Mouse (Mus musculus) embryonic facial prominence, embryonic 14.5 days (tissue): Measurements from ENCODE around the gene Anxa5. TPM values are rescaled to one million over a fixed set of nuclear protein-coding genes. Genes with fewer than 3 reads are reported as not detected.
A peak's percentile ranks its signal among the peaks of the same experiment; 100 is the strongest.

Source experiments
- ATAC-seq: fragments of 200-750 bp; cut with Nextera tagmentation; 2 replicates; pipeline ENCODE4 v1.8.0; 2017; ENCODE audit warnings: low read depth, moderate number of reproducible peaks, moderate TSS enrichment
- DNase-seq: peaks from one replicate; pipeline ENCODE4 v3.0.0-alpha.2; 2015; ENCODE audit warnings: low spot score
- H3K27ac ChIP-seq: fragments of 300-500 bp; sonication (generic); replicated peaks from 2 replicates; pipeline ENCODE4 v1.5.1; 2014; ENCODE audit warnings: low read depth, mild to moderate bottlenecking, low read length, moderate library complexity
- H3K27me3 ChIP-seq: fragments of 300-500 bp; sonication (generic); replicated peaks from 2 replicates; pipeline ENCODE4 v1.6.1; 2014; ENCODE audit warnings: low read length; ENCODE audit not compliant: control insufficient read depth, insufficient read depth
- H3K36me3 ChIP-seq: fragments of 300-500 bp; sonication (generic); 2 replicates; pipeline ENCODE4 v1.6.1; 2014; ENCODE audit warnings: low read length, mixed read lengths; ENCODE audit not compliant: control insufficient read depth, insufficient read depth
- H3K4me1 ChIP-seq: fragments of 300-500 bp; sonication (generic); 2 replicates; pipeline ENCODE4 v1.6.1; 2014; ENCODE audit warnings: antibody characterized with exemption, low read length; ENCODE audit not compliant: control insufficient read depth, insufficient read depth
- H3K4me2 ChIP-seq: fragments of 300-500 bp; sonication (generic); 2 replicates; pipeline ENCODE4 v1.6.1; 2014; ENCODE audit warnings: low read depth, mild to moderate bottlenecking, low read length, moderate library complexity, mixed read lengths
- H3K4me3 ChIP-seq: fragments of 300-500 bp; sonication (generic); 2 replicates; pipeline ENCODE4 v1.5.1; 2014; ENCODE audit warnings: low read depth, mild to moderate bottlenecking, low read length
- H3K9ac ChIP-seq: fragments of 300-500 bp; sonication (generic); 2 replicates; pipeline ENCODE4 v1.6.1; 2014; ENCODE audit warnings: low read depth, mild to moderate bottlenecking, low read length, moderate library complexity, mixed read lengths
- H3K9me3 ChIP-seq: fragments of 300-500 bp; sonication (generic); 2 replicates; pipeline ENCODE4 v1.6.1; 2016; ENCODE audit warnings: low read length; ENCODE audit not compliant: control insufficient read depth
- WGBS: fragments of 180-500 bp; shearing (Covaris S2); extraction: QIAGEN DNeasy Blood & Tissue Kit; methylation state at CpG from one replicate; pipeline ENCODE4 v1.1.7; 2014; 5-methylcytosine and 5-hydroxymethylcytosine counted together
- polyA plus RNA-seq: library from polyadenylated mRNA; unstranded; fragments of >200 nt; fragmentation: Nextera tagmentation; extraction: Ambion mirVana; gene quantifications from 2 replicates; pipeline ENCODE4 v1.2.1, GENCODE M21; 2014

Gene Anxa5
- polyA plus RNA-seq, 1 experiment from 2014 or later: 458 TPM

GRCm38 (mm10) chr3:36481776-36482193, 6.1 kb upstream of the Anxa5 start:
- Histone ChIP-seq H3K9me3 (no peaks in the 10 kb centered on the region), H3K4me3 (no peak overlapping the region), H3K36me3 (no peaks in the 10 kb centered on the region), H3K4me1 (peaks cover 32% of the 10 kb centered on the region), H3K9ac (peak overlapping the region; percentile 26; the same call in 1 of the 2 replicates), H3K27me3 (no peaks in the 10 kb centered on the region), H3K4me2 (peak overlapping the region; percentile 41), H3K27ac (peak overlapping the region; percentile 85)
- DNase-seq (peak; percentile 85), ATAC-seq (peak; percentile 65)
- WGBS: 6% methylated on average over 11 of the region's 11 CpGs

GRCm38 (mm10) chr3:36480486-36480885, 4.8 kb upstream of the Anxa5 start:
- WGBS: 82% methylated on average over 2 of the region's 2 CpGs
- Histone ChIP-seq H3K4me3 (no peak overlapping the region), H3K4me1 (peaks cover 40% of the 10 kb centered on the region), H3K4me2 (no peak overlapping the region), H3K27ac (no peak overlapping the region), H3K9ac (no peak overlapping the region), H3K36me3 (no peaks in the 10 kb centered on the region), H3K27me3 (no peaks in the 10 kb centered on the region), H3K9me3 (no peaks in the 10 kb centered on the region)
- DNase-seq: no peak
- ATAC-seq: no peak

- ATAC-seq (no peak; the same call in 1 of the 2 replicates), DNase-seq (no peak)
- H3K9me3 ChIP-seq: no peaks in the 10 kb centered on the region
- WGBS: 83% methylated on average over 8 of the region's 8 CpGs
- H3K4me3 ChIP-seq: no peak overlapping the region
- no peak overlapping the region for H3K9ac ChIP-seq
- no peak overlapping the region for H3K4me2 ChIP-seq
- H3K36me3 ChIP-seq: no peaks in the 10 kb centered on the region
- H3K27ac ChIP-seq: no peak overlapping the region
- H3K4me1 ChIP-seq: peaks cover 42% of the 10 kb centered on the region
- H3K27me3 ChIP-seq: no peaks in the 10 kb centered on the region
Observed at GRCm38 (mm10) chr3:36478776-36479175, 3.1 kb upstream of the Anxa5 start.

GRCm38 (mm10) chr3:36476261-36477155, 814 bp upstream of the Anxa5 start:
- Histone ChIP-seq H3K27me3 (no peaks in the 10 kb centered on the region), H3K9me3 (no peaks in the 10 kb centered on the region), H3K4me3 (peak overlapping the region; percentile 86), H3K4me1 (peaks cover 24% of the 10 kb centered on the region), H3K36me3 (no peaks in the 10 kb centered on the region), H3K4me2 (peak overlapping the region; percentile 80), H3K27ac (peak overlapping the region; percentile 95), H3K9ac (peak overlapping the region; percentile 90)
- DNase-seq (no peak), ATAC-seq (no peak)
- 27% methylated on average over 20 of the region's 20 CpGs for WGBS

- no peaks in the 10 kb centered on the region for H3K36me3 ChIP-seq
Observed at GRCm38 (mm10) chr3:36474938-36475483, 683 bp downstream of the Anxa5 start.

GRCm38 (mm10) chr3:36474421-36474820, 1.3 kb downstream of the Anxa5 start:
- peak overlapping the region; percentile 80 for H3K4me2 ChIP-seq
- H3K9me3 ChIP-seq: no peaks in the 10 kb centered on the region
- H3K27me3 ChIP-seq: no peaks in the 10 kb centered on the region
- peak overlapping the region; percentile 90 for H3K9ac ChIP-seq
- 74% methylated on average over 5 of the region's 5 CpGs for WGBS
- peak overlapping the region; percentile 95 for H3K27ac ChIP-seq
- H3K4me1 ChIP-seq: peaks cover 27% of the 10 kb centered on the region
- ATAC-seq: no peak
- H3K4me3 ChIP-seq: peak overlapping the region; percentile 86
- no peaks in the 10 kb centered on the region for H3K36me3 ChIP-seq
- DNase-seq: no peak

More at GRCm38 (mm10) chr3:36474938-36475483, 683 bp downstream of the Anxa5 start:
- Histone ChIP-seq H3K27me3 (no peaks in the 10 kb centered on the region), H3K4me1 (peaks cover 27% of the 10 kb centered on the region), H3K9ac (peak overlapping the region; percentile 90), H3K27ac (peak overlapping the region; percentile 95), H3K4me3 (peak overlapping the region; percentile 86), H3K4me2 (peak overlapping the region; percentile 80), H3K9me3 (no peaks in the 10 kb centered on the region)
- DNase-seq (peak; percentile 63), ATAC-seq (no peak; the same call in none of the 2 replicates)
- under 1% methylated on average over 24 of the region's 24 CpGs for WGBS

- 94% methylated on average over 5 of the region's 5 CpGs for WGBS
- Histone ChIP-seq H3K9ac (no peak overlapping the region), H3K36me3 (no peaks in the 10 kb centered on the region), H3K4me3 (no peak overlapping the region), H3K27me3 (no peaks in the 10 kb centered on the region), H3K4me1 (peaks cover 27% of the 10 kb centered on the region), H3K4me2 (no peak overlapping the region), H3K27ac (no peak overlapping the region), H3K9me3 (no peaks in the 10 kb centered on the region)
- ATAC-seq (no peak), DNase-seq (no peak)
Observed at GRCm38 (mm10) chr3:36473222-36473621, 2.5 kb downstream of the Anxa5 start.

- Histone ChIP-seq H3K9me3 (no peaks in the 10 kb centered on the region), H3K36me3 (no peaks in the 10 kb centered on the region), H3K27ac (no peak overlapping the region), H3K4me2 (no peak overlapping the region), H3K9ac (no peak overlapping the region), H3K4me1 (peaks cover 22% of the 10 kb centered on the region), H3K27me3 (no peaks in the 10 kb centered on the region), H3K4me3 (no peak overlapping the region)
- DNase-seq: no peak
- no peak for ATAC-seq
- WGBS: 80% methylated on average over 4 of the region's 4 CpGs
Observed at GRCm38 (mm10) chr3:36471856-36472255, 3.8 kb downstream of the Anxa5 start.
